Mouse (Mus musculus) embryonic facial prominence, embryonic 14.5 days (tissue): ENCODE measurements around the gene Fras1. TPM values are rescaled to one million over a fixed set of nuclear protein-coding genes. Genes with fewer than 3 reads are reported as not detected.
A peak's percentile ranks its signal among the peaks of the same experiment; 100 is the strongest.

Experiments
- ATAC-seq: fragments of 200-750 bp; cut with Nextera tagmentation; 2 replicates; pipeline ENCODE4 v1.8.0; 2017; ENCODE audit warnings: low read depth, moderate number of reproducible peaks, moderate TSS enrichment
- DNase-seq: peaks from one replicate; pipeline ENCODE4 v3.0.0-alpha.2; 2015; ENCODE audit warnings: low spot score
- H3K27ac ChIP-seq: fragments of 300-500 bp; sonication (generic); replicated peaks from 2 replicates; pipeline ENCODE4 v1.5.1; 2014; ENCODE audit warnings: low read depth, mild to moderate bottlenecking, low read length, moderate library complexity
- H3K27me3 ChIP-seq: fragments of 300-500 bp; sonication (generic); replicated peaks from 2 replicates; pipeline ENCODE4 v1.6.1; 2014; ENCODE audit warnings: low read length; ENCODE audit not compliant: control insufficient read depth, insufficient read depth
- H3K36me3 ChIP-seq: fragments of 300-500 bp; sonication (generic); 2 replicates; pipeline ENCODE4 v1.6.1; 2014; ENCODE audit warnings: low read length, mixed read lengths; ENCODE audit not compliant: control insufficient read depth, insufficient read depth
- H3K4me1 ChIP-seq: fragments of 300-500 bp; sonication (generic); 2 replicates; pipeline ENCODE4 v1.6.1; 2014; ENCODE audit warnings: antibody characterized with exemption, low read length; ENCODE audit not compliant: control insufficient read depth, insufficient read depth
- H3K4me2 ChIP-seq: fragments of 300-500 bp; sonication (generic); 2 replicates; pipeline ENCODE4 v1.6.1; 2014; ENCODE audit warnings: low read depth, mild to moderate bottlenecking, low read length, moderate library complexity, mixed read lengths
- H3K4me3 ChIP-seq: fragments of 300-500 bp; sonication (generic); 2 replicates; pipeline ENCODE4 v1.5.1; 2014; ENCODE audit warnings: low read depth, mild to moderate bottlenecking, low read length
- H3K9ac ChIP-seq: fragments of 300-500 bp; sonication (generic); 2 replicates; pipeline ENCODE4 v1.6.1; 2014; ENCODE audit warnings: low read depth, mild to moderate bottlenecking, low read length, moderate library complexity, mixed read lengths
- H3K9me3 ChIP-seq: fragments of 300-500 bp; sonication (generic); 2 replicates; pipeline ENCODE4 v1.6.1; 2016; ENCODE audit warnings: low read length; ENCODE audit not compliant: control insufficient read depth
- WGBS: fragments of 180-500 bp; shearing (Covaris S2); extraction: QIAGEN DNeasy Blood & Tissue Kit; methylation state at CpG from one replicate; pipeline ENCODE4 v1.1.7; 2014; 5-methylcytosine and 5-hydroxymethylcytosine counted together
- polyA plus RNA-seq: library from polyadenylated mRNA; unstranded; fragments of >200 nt; fragmentation: Nextera tagmentation; extraction: Ambion mirVana; gene quantifications from 2 replicates; pipeline ENCODE4 v1.2.1, GENCODE M21; 2014

The Fras1 gene
- polyA plus RNA-seq, 1 experiment from 2014 or later: 19.2 TPM

DNA sequence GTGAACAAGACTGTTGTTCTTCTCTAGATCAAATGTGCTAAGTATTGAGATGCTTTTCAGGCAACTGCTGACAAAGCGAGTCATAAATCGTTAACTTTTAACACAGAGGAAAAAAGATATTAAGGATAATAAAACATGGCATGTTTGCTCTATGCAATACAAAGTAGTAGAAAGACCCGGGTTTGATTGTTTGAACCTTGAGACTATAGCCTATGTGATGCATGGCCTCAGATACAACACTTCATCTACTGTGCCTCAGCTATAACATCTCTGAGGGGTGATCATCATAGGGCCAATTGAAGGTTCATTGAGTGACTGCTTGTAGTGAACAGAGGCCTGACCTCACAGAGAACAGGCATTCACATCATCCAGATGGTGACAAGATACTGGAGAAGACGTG lies 17.3 kb downstream of the Fras1 start:
- Histone ChIP-seq H3K4me2 (no peak overlapping the region), H3K27me3 (no peaks in the 10 kb centered on the region), H3K9me3 (0 out of 2 replicates have a peak, but pooled peaks cover 5% of the 10 kb centered on the region), H3K4me1 (peaks cover 8% of the 10 kb centered on the region), H3K9ac (no peak overlapping the region), H3K36me3 (no peaks in the 10 kb centered on the region), H3K4me3 (no peak overlapping the region), H3K27ac (no peak overlapping the region)
- DNase-seq (no peak), ATAC-seq (no peak)
- 93% methylated on average over 4 of the region's 4 CpGs for WGBS

DNA sequence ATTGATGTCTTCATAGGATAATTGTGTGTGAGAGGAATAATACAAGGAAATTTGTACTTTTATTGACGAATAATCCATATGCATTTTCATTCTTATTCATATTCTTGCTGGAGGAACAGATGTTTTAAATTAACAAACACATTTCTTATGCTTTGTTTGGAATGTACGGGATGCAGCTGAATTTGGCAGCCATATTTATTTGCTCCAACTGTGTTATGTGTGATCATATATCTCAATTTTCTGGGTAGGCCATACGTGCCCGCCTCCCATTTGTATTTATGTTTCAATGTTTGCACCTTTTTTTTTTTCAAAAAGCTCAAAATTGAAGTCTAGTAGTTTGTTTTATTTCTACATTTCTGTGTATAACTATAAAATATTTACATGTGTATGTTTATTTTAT lies 21.2 kb downstream of the Fras1 start:
- Histone ChIP-seq H3K9me3 (no peaks in the 10 kb centered on the region), H3K4me2 (no peak overlapping the region), H3K4me3 (no peak overlapping the region), H3K27ac (no peak overlapping the region), H3K27me3 (no peaks in the 10 kb centered on the region), H3K36me3 (no peaks in the 10 kb centered on the region), H3K9ac (no peak overlapping the region), H3K4me1 (peaks cover 12% of the 10 kb centered on the region)
- 59% methylated on average over 4 of the region's 4 CpGs for WGBS
- peak; percentile 68 for DNase-seq
- no peak for ATAC-seq

DNA sequence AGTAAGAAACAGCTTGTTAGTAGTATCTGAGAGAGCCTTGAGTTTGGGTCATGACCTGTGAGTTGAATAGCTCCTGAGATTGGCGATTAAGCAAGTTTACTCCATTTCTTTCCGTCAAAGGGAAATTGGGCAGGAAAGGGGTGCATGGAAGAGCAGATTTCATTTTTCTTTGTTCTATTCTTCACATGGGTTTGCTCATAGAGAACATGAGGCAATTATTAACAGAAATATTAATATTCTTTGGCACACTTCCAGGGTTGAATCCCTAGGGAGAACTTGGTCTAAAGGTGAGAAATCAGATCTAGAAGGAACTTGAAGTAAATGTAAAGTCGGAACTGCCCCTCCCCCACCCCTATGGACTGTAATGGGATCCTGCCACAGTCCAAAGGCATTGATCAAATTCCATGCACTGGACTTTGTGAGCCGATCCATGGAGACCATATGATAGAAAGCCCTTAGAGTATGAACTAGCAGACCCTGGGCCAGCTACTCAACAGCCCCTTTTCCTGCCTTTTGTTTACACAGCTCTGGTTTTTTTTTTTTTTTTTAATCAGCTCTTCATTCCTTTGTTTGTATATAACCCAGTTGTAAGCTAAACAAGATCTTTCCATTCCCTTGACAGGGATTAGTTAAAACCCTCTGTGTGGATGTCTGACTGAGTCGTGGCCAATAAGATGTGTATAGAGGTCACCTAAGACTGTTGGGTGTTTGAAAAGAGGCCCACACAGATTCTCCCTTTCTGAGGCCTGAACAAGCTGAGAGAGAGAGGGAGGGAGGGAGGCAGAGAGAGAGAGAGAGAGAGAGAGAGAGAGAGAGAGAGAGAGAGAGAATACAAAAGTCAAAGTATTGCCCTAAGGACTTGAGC lies 22.3 kb downstream of the Fras1 start:
- H3K9me3 ChIP-seq: no peaks in the 10 kb centered on the region
- peak overlapping the region; percentile 2; the same call in 1 of the 2 replicates for H3K27ac ChIP-seq
- H3K4me1 ChIP-seq: peaks cover 12% of the 10 kb centered on the region
- no peaks in the 10 kb centered on the region for H3K27me3 ChIP-seq
- ATAC-seq (peak; percentile 65; the same call in 1 of the 2 replicates), DNase-seq (no peak)
- no peak overlapping the region for H3K4me2 ChIP-seq
- H3K9ac ChIP-seq: no peak overlapping the region
- WGBS: 28% methylated on average over 5 of the region's 5 CpGs
- H3K36me3 ChIP-seq: no peaks in the 10 kb centered on the region
- no peak overlapping the region for H3K4me3 ChIP-seq

DNA sequence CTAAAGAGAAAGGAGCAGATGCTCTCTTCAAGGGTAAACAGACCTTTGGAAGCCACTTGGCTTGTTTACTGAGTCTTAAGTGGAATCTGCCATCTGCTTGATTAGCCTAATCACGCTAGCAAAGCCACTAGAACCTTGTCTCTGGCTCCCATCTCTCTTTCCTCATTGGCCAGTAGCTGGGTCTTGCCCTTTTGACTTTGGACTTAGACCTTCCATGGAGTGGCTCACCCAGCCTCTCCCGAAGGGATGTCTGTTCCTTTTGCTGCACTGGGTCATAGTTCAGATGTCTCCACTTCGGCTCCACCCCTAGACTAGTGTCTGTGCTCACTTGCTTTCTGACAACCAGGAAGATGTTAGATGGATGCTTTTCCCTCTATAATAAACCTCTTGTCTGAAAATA lies 28.8 kb downstream of the Fras1 start:
- H3K9me3 ChIP-seq: no peaks in the 10 kb centered on the region
- no peak overlapping the region for H3K9ac ChIP-seq
- no peak overlapping the region for H3K4me3 ChIP-seq
- no peaks in the 10 kb centered on the region for H3K36me3 ChIP-seq
- H3K4me2 ChIP-seq: no peak overlapping the region
- DNase-seq: no peak
- peaks cover 8% of the 10 kb centered on the region for H3K4me1 ChIP-seq
- WGBS: 77% methylated on average over 3 of the region's 3 CpGs
- no peak for ATAC-seq
- H3K27ac ChIP-seq: no peak overlapping the region
- no peaks in the 10 kb centered on the region for H3K27me3 ChIP-seq

DNA sequence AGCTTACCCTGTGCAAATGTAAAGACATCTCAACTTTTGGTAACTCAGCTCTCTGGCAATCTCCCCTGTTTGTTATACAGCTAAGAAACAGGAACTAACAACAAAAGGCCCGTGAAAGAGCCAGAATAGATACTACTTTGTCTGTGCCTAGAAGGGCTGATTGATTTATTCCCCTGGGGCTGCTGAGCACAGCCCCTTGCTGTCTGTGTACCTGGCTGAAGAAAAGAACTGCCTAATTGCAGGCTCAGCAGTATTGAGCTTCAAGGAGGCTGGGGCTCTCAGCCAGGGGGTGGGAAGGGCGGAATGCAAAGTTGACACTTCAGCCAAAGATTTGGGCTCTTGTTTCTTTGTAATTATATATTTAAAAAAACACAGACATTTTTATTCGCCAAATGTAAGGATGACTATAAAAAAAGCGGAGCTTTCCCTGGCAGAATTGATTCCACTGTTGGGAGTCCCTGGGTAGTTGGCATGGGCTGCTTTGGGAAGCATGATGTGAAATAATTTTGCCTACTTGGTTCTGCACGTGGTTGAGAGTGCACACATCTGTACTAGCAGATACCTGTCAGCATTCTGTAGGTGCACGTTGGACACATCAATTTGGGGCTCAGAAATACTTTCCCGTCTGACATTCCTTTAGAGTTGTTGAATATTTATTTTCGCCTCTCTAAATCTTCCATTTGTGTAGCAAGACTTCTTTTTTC lies 31.5 kb downstream of the Fras1 start:
- Histone ChIP-seq H3K9me3 (no peaks in the 10 kb centered on the region), H3K36me3 (no peaks in the 10 kb centered on the region), H3K4me3 (no peak overlapping the region), H3K9ac (no peak overlapping the region), H3K4me2 (no peak overlapping the region), H3K4me1 (peaks cover 8% of the 10 kb centered on the region), H3K27me3 (no peaks in the 10 kb centered on the region), H3K27ac (0 out of 2 replicates have a peak overlapping the region, but pooled peaks have one; percentile 11)
- peak; percentile 68 for DNase-seq
- peak; percentile 91 for ATAC-seq
- WGBS: 47% methylated on average over 8 of the region's 8 CpGs

DNA sequence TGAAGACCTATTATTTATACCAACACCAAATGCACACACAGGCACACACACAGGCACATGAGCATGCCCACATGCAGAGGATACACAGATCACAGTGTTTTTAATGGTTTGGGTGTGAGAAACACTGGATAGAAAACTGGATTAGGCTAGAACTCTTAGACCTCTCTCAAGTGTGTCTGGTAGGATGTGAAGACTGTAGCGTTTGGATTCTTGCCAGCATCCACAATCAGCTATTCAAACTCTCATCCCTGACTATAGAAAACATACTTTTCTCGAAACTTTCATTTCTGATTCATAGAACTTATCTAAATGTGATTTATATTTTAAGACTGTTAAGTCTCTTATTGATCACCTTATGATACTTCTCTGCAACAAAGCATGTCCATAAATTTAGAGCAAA lies 34.5 kb downstream of the Fras1 start:
- ATAC-seq: no peak
- peaks cover 8% of the 10 kb centered on the region for H3K4me1 ChIP-seq
- no peaks in the 10 kb centered on the region for H3K27me3 ChIP-seq
- H3K9ac ChIP-seq: no peak overlapping the region
- H3K4me3 ChIP-seq: no peak overlapping the region
- no peaks in the 10 kb centered on the region for H3K36me3 ChIP-seq
- peak; percentile 51 for DNase-seq
- no peak overlapping the region for H3K4me2 ChIP-seq
- 49% methylated on average over 2 of the region's 2 CpGs for WGBS
- no peak overlapping the region for H3K27ac ChIP-seq
- H3K9me3 ChIP-seq: no peaks in the 10 kb centered on the region

DNA sequence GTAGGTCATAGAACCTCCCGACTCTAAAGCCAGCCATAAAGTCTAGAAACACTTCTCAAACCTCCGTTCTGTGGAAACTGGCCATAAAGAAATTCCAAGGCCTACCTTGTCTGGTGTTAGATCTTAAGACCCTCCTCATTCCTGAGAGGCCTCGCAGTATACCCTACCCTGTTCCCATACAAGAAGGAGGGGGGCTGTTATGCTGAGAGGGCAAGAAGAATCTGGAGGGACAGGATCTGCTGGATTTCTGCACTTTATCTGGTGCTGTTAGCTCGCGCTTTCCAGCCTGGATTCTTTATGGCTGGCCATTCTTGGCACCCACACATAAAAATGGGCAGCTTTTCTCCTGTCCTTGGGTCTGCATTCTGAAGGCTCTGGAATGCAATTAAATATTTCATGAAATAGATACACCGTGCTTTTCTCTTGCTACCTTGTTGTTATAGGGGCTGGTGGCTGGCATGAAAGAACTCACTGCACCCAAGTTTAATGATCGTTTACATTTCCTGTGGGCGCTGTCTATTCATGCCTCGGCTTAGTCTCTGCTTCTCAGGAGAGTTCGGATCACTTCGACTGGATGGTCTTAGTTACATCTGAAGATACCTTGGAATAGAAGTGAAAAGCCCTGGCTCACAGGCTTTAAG lies 39.1 kb downstream of the Fras1 start:
- no peaks in the 10 kb centered on the region; the same call in 1 of the 2 replicates for H3K4me1 ChIP-seq
- H3K9me3 ChIP-seq: no peaks in the 10 kb centered on the region
- H3K27me3 ChIP-seq: no peaks in the 10 kb centered on the region
- peak; percentile 83 for ATAC-seq
- peak; percentile 71 for DNase-seq
- no peak overlapping the region for H3K9ac ChIP-seq
- H3K4me2 ChIP-seq: no peak overlapping the region
- H3K27ac ChIP-seq: peak overlapping the region; percentile 53; the same call in 1 of the 2 replicates
- 67% methylated on average over 11 of the region's 11 CpGs for WGBS
- no peaks in the 10 kb centered on the region for H3K36me3 ChIP-seq
- no peak overlapping the region for H3K4me3 ChIP-seq

DNA sequence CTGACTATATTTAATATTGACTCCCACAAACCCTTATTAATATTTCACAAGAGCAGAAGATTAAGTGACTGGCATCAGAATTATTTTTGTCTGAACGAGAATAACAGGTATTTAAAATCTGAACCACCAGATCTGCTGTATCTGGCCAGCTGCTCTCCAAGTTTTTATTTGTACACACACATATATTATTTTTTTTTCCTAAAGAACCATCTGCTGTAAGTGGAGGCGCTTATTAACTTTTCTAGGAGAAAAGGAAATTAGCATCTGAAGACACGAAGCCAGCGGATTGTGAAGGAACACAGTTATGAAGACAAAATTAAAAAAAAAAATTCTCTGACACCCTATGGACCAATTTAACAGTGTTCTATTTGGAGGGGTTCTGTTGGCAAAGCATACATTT lies 43.4 kb downstream of the Fras1 start:
- Histone ChIP-seq H3K9ac (no peak overlapping the region), H3K4me2 (no peak overlapping the region), H3K36me3 (no peaks in the 10 kb centered on the region), H3K27ac (no peak overlapping the region), H3K27me3 (no peaks in the 10 kb centered on the region), H3K9me3 (no peaks in the 10 kb centered on the region), H3K4me3 (no peak overlapping the region), H3K4me1 (no peaks in the 10 kb centered on the region)
- WGBS: 77% methylated on average over 4 of the region's 4 CpGs
- no peak for ATAC-seq
- DNase-seq: no peak
